Mouse (Mus musculus) monocyte, adult 5-6 weeks (primary cell): Measurements from ENCODE around the gene Set. TPM values are rescaled to one million over a fixed set of nuclear protein-coding genes. Genes with fewer than 3 reads are reported as not detected.

Experiments
- total RNA-seq: library from RNA; stranded (forward); fragments of 200-1000, 200-491, 200-594 nt; gene quantifications from 3 replicates; pipeline ENCODE4 v1.2.3, GENCODE M21; 2017

Gene Set
- total RNA-seq, 1 experiment from 2014 or later: 427 TPM

Other genes starting within 250 kb of the Set start
- gene Urm1, start 237.3 kb upstream of the Set start, total RNA-seq: 13.8 to 26.9 TPM (median 23.8 TPM) in 3 replicates
- gene Cercam, start 188.2 kb upstream of the Set start, total RNA-seq: 1.2 to 9.8 TPM (median 3.1 TPM) in 3 replicates
- 76.9 to 105 TPM (median 89.7 TPM) in 3 replicates for gene Odf2, start 168.2 kb upstream of the Set start, total RNA-seq
- 62.8 to 92.3 TPM (median 86.3 TPM) in 3 replicates for gene Gle1, start 122.0 kb upstream of the Set start, total RNA-seq
- 296 to 354 TPM (median 326 TPM) in 3 replicates for gene Sptan1, start 91.8 kb upstream of the Set start, total RNA-seq
- gene Wdr34, start 8.5 kb upstream of the Set start, total RNA-seq: not detected in 3 replicates
- gene Pkn3, start 20.3 kb downstream of the Set start, total RNA-seq: 0.38 to 1.1 TPM (median 0.39 TPM) in 3 replicates
- gene Zdhhc12, start 36.3 kb downstream of the Set start, total RNA-seq: 2.6 to 7.1 TPM (median 6.6 TPM) in 3 replicates
- 10.0 to 26.5 TPM (median 12.6 TPM) in 3 replicates for gene Zer1, start 67.2 kb downstream of the Set start, total RNA-seq
- gene Tbc1d13, start 76.4 kb downstream of the Set start, total RNA-seq: 33.8 to 54.8 TPM (median 52.4 TPM) in 3 replicates
- gene Endog, start 114.1 kb downstream of the Set start, total RNA-seq: 2.9 to 7.7 TPM (median 3.3 TPM) in 3 replicates
- gene Spout1, start 121.1 kb downstream of the Set start, total RNA-seq: 5.2 to 12.6 TPM (median 8.4 TPM) in 3 replicates
- gene Kyat1, start 148.5 kb downstream of the Set start, total RNA-seq: 1.2 to 4.5 TPM (median 2.9 TPM) in 3 replicates
- 8.1 to 13.5 TPM (median 9.8 TPM) in 3 replicates for gene Lrrc8a, start 180.3 kb downstream of the Set start, total RNA-seq
- gene Gm28035, start 183.2 kb downstream of the Set start, total RNA-seq: 1.8 to 2.0 TPM in 2 of 3 replicates, not detected in the other
- 1.2 to 4.2 TPM (median 1.2 TPM) in 3 replicates for gene Phyhd1, start 208.8 kb downstream of the Set start, total RNA-seq
- gene Gm28038, start 223.7 kb downstream of the Set start, total RNA-seq: not detected in 3 replicates
- 9.3 to 14.3 TPM (median 11.0 TPM) in 3 replicates for gene Dolk, start 229.0 kb downstream of the Set start, total RNA-seq
- 13.8 to 16.5 TPM (median 16.0 TPM) in 3 replicates for gene Nup188, start 229.0 kb downstream of the Set start, total RNA-seq